Comparison of ENCODE assay signal across 25 mouse cellular contexts in genomic region chr5:64918616-64919597, GRCm38 (mm10). TPM values are rescaled to one million over a fixed set of nuclear protein-coding genes. Genes with fewer than 3 reads are reported as not detected.
DNase-seq lines count a peak whose midpoint lies in the region; ATAC-seq and TF ChIP-seq lines count a peak whose summit lies in the region.
"Had no signal": no experiment of that assay in that cellular context is flagged by ENCODE, and none has a peak within 500 bp of the region (broad histone marks: within the 10 kb centered on the region; RNA-seq: fewer than 3 reads in every experiment).

No protein-coding gene starts in this region.

- peaks cover 8% of the 10 kb centered on the region for H3K4me1 ChIP-seq in thymus, adult 2 months (replicated peaks; ENCODE audit: control insufficient read depth, insufficient read depth, low read length)
- H3K4me1 ChIP-seq in hindbrain, embryonic 16.5 days (ENCODE audit: control insufficient read depth, insufficient read depth, low read depth, low read length) = no peaks in the 10 kb centered on the region
- H3K4me1 ChIP-seq: embryonic facial prominence, embryonic 15.5 days; intestine, embryonic 15.5 days; kidney, embryonic 15.5 days; midbrain, embryonic 12.5 days; neural tube, embryonic 15.5 days had no signal

- TF ChIP-seq POLR2A in thymus, adult 2 months (IDR thresholded peaks at IDR 0.05; ENCODE audit: control insufficient read depth, extremely low read depth, insufficient read depth, low read length, poor library complexity) = no peak

- no peaks in the 10 kb centered on the region for H3K27me3 ChIP-seq in thymus, adult 2 months (ENCODE audit: control insufficient read depth, insufficient read depth, low read length)
- H3K27me3 ChIP-seq in hindbrain, embryonic 16.5 days (replicated peaks; ENCODE audit: control insufficient read depth, insufficient read depth, low read length) = no peaks in the 10 kb centered on the region
- H3K27me3 ChIP-seq: embryonic facial prominence, embryonic 15.5 days; intestine, embryonic 15.5 days; kidney, embryonic 15.5 days; midbrain, embryonic 12.5 days; neural tube, embryonic 15.5 days had no signal

- H3K4me3 ChIP-seq in thymus, adult 2 months (ENCODE audit: control insufficient read depth, insufficient read depth, low read length) = no peak overlapping the region
- no peak overlapping the region for H3K4me3 ChIP-seq in macrophage (ENCODE audit: inconsistent target)
- no peak overlapping the region for H3K4me3 ChIP-seq in hindbrain, embryonic 16.5 days (ENCODE audit: low read length)
- H3K4me3 ChIP-seq: embryonic facial prominence, embryonic 15.5 days; intestine, embryonic 15.5 days; kidney, embryonic 15.5 days; left cerebral cortex, adult 2 months; midbrain, embryonic 12.5 days; neural tube, embryonic 15.5 days had no signal

- H3K9ac ChIP-seq in hindbrain, embryonic 16.5 days (ENCODE audit: low read depth, low read length) = no peak overlapping the region
- H3K9ac ChIP-seq: embryonic facial prominence, embryonic 15.5 days; forebrain, postnatal 0 days; intestine, embryonic 15.5 days; kidney, embryonic 15.5 days; midbrain, embryonic 12.5 days; neural tube, embryonic 15.5 days had no signal

- no peaks in the 10 kb centered on the region for H3K79me2 ChIP-seq in macrophage (ENCODE audit: inconsistent target)

- peak overlapping the region; percentile 54 for H3K27ac ChIP-seq in thymus, adult 2 months (ENCODE audit: control insufficient read depth, insufficient read depth, low read length)
- peak overlapping the region; percentile 49 for H3K27ac ChIP-seq in macrophage
- no peak overlapping the region for H3K27ac ChIP-seq in hindbrain, embryonic 16.5 days (ENCODE audit: low read depth, low read length)
- H3K27ac ChIP-seq: embryonic facial prominence, embryonic 15.5 days; intestine, embryonic 15.5 days; kidney, embryonic 15.5 days; left cerebral cortex, adult 2 months; midbrain, embryonic 12.5 days; neural tube, embryonic 15.5 days had no signal

- TF ChIP-seq CTCF in thymus, adult 2 months (IDR thresholded peaks at IDR 0.05; ENCODE audit: borderline replicate concordance, control insufficient read depth, extremely low read depth, insufficient read depth, low read length, poor library complexity) = no peak

- no peak for ATAC-seq in hindbrain, embryonic 16.5 days
- ATAC-seq: forebrain, postnatal 0 days; intestine, embryonic 15.5 days had no signal

- peaks cover 10% of the 10 kb centered on the region for H3K9me3 ChIP-seq in hindbrain, embryonic 16.5 days (ENCODE audit: control insufficient read depth, low read length)
- H3K9me3 ChIP-seq: G1E; intestine, embryonic 15.5 days; neural tube, embryonic 15.5 days had no signal

- no peaks in the 10 kb centered on the region for H3K36me3 ChIP-seq in thymus, adult 2 months (ENCODE audit: control insufficient read depth, insufficient read depth, low read length)
- no peaks in the 10 kb centered on the region for H3K36me3 ChIP-seq in macrophage (ENCODE audit: inconsistent target)
- H3K36me3 ChIP-seq in hindbrain, embryonic 16.5 days (ENCODE audit: control insufficient read depth, insufficient read depth, low read length) = no peaks in the 10 kb centered on the region
- H3K36me3 ChIP-seq: embryonic facial prominence, embryonic 15.5 days; G1E; intestine, embryonic 15.5 days; kidney, embryonic 15.5 days; midbrain, embryonic 12.5 days; neural tube, embryonic 15.5 days had no signal

- 83% methylated on average over 6 of the region's 6 CpGs for WGBS in thymus, adult 2 months
- 78% methylated on average over 6 of the region's 6 CpGs for WGBS in macrophage (ENCODE audit: missing documents)
- 89% methylated on average over 6 of the region's 6 CpGs for WGBS in hindbrain, embryonic 16.5 days

- H3K4me2 ChIP-seq in hindbrain, embryonic 16.5 days (ENCODE audit: low read length) = no peak overlapping the region
- H3K4me2 ChIP-seq: embryonic facial prominence, embryonic 15.5 days; intestine, embryonic 15.5 days; kidney, embryonic 15.5 days; liver, embryonic 11.5 days; midbrain, embryonic 12.5 days; neural tube, embryonic 15.5 days had no signal

- DNase-seq in thymus, adult 2 months = no peak
- DNase-seq in thymus, postnatal 10 days (ENCODE audit: low spot score in 2 of 2) = no peak
- peak; percentile 27 for DNase-seq in T-cell, adult 2 months (ENCODE audit: low spot score)
- no peak for DNase-seq in adrenal gland, postnatal 25 days
- DNase-seq in natural killer cell, adult 2 months (ENCODE audit: low spot score in 2 of 2) = no peak
- DNase-seq in kidney, adult 11 months = no peak
- DNase-seq: cerebellum, adult 11 months; cerebellum, postnatal 25 days; forebrain, postnatal 0 days; gastrocnemius, postnatal 36 days; kidney, postnatal 4 days; layer of hippocampus, adult 9-11 months; lung, adult 18-20 months; lung, postnatal 36 days; thymus, postnatal 36 days had no signal

RNA-seq across cellular contexts. Expression of gene Tlr1, which starts 14.5 kb away (rescaled TPM):
- polyA plus RNA-seq in thymus, adult 2 months (2012; rRNA removed) = 4.4 and 4.7 TPM in 2 replicates
- 100 to 1,000 TPM in 23 of 26 experiments, 10 to 100 TPM in 3; 58.6 to 892 (median 270) TPM for total RNA-seq in macrophage (2018; cell fraction: chromatin; rRNA removed)
- 100 to 1,000 TPM in 13 of 26 experiments, 10 to 100 TPM in 13; 50.0 to 258 (median 139) TPM for total RNA-seq in macrophage (2018; cell fraction: cytosol; rRNA removed)
- 1,000 to 10,000 TPM in 1 of 26 experiments, 100 to 1,000 TPM in 25; 183 to 1,172 (median 450) TPM for total RNA-seq in macrophage (2018; cell fraction: nucleus; rRNA removed)
- 71.6 to 79.1 TPM (median 72.3 TPM) in 3 replicates for polyA plus RNA-seq in macrophage (2018)
- total RNA-seq in adrenal gland, postnatal 25 days (2021) = 1.3 and 1.4 TPM in 2 replicates
- 0.29 and 0.46 TPM in 2 replicates for polyA plus RNA-seq in hindbrain, embryonic 16.5 days (2015; fragmentation: Nextera tagmentation; extraction: Ambion mirVana)
- polyA plus RNA-seq: G1E had no signal

RNA-seq across cellular contexts. Expression of gene Tlr6, which starts 41.0 kb away (rescaled TPM):
- 1.5 TPM in 2 replicates for polyA plus RNA-seq in thymus, adult 2 months (2012; rRNA removed)
- total RNA-seq in macrophage (2018; cell fraction: chromatin; rRNA removed) = 10 to 100 TPM in 21 of 26 experiments, 1 to 10 TPM in 5; 7.8 to 35.0 (median 21.2) TPM
- total RNA-seq in macrophage (2018; cell fraction: cytosol; rRNA removed) = 10 to 100 TPM; 25.8 to 52.1 (median 33.5) TPM
- 10 to 100 TPM; 14.4 to 72.8 (median 43.7) TPM for total RNA-seq in macrophage (2018; cell fraction: nucleus; rRNA removed)
- polyA plus RNA-seq in macrophage (2018) = 28.2 to 115 TPM (median 31.4 TPM) in 3 replicates
- total RNA-seq in adrenal gland, postnatal 25 days (2021) = 1.3 and 3.7 TPM in 2 replicates
- 0.25 and 0.31 TPM in 2 replicates for polyA plus RNA-seq in hindbrain, embryonic 16.5 days (2015; fragmentation: Nextera tagmentation; extraction: Ambion mirVana)
- polyA plus RNA-seq: G1E had no signal

RNA-seq across cellular contexts. Expression of gene Fam114a1, which starts 51.0 kb away (rescaled TPM):
- 3.4 and 6.8 TPM in 2 replicates for polyA plus RNA-seq in thymus, adult 2 months (2012; rRNA removed)
- 10 to 100 TPM; 33.8 to 92.4 (median 48.7) TPM for total RNA-seq in macrophage (2018; cell fraction: chromatin; rRNA removed)
- total RNA-seq in macrophage (2018; cell fraction: cytosol; rRNA removed) = 10 to 100 TPM; 10.9 to 21.0 (median 16.7) TPM
- total RNA-seq in macrophage (2018; cell fraction: nucleus; rRNA removed) = 10 to 100 TPM; 23.2 to 81.6 (median 31.8) TPM
- 12.5 to 16.6 TPM (median 14.3 TPM) in 3 replicates for polyA plus RNA-seq in macrophage (2018)
- total RNA-seq in adrenal gland, postnatal 25 days (2021) = 14.9 and 23.7 TPM in 2 replicates
- polyA plus RNA-seq in hindbrain, embryonic 16.5 days (2015; fragmentation: Nextera tagmentation; extraction: Ambion mirVana) = 9.6 and 11.5 TPM in 2 replicates
- polyA plus RNA-seq: G1E had no signal

Comparison
In these comparisons a context has a peak if more than half of its experiments do, and no peak if none do; other contexts are left out.
1. RNA of gene Tlr1, which starts 14.5 kb away (polyA plus RNA-seq): 71.6 to 79.1 TPM in macrophage; 4.4 to 4.7 TPM in thymus, adult 2 months and 0.29 to 0.46 TPM in hindbrain, embryonic 16.5 days; every median in the first group is over 10 times any median in the second.
2. RNA of gene Tlr6, which starts 41.0 kb away (polyA plus RNA-seq): 28.2 to 115 TPM in macrophage; 1.5 TPM in thymus, adult 2 months and 0.25 to 0.31 TPM in hindbrain, embryonic 16.5 days; every median in the first group is over 10 times any median in the second.